In the genomic region with DNA sequence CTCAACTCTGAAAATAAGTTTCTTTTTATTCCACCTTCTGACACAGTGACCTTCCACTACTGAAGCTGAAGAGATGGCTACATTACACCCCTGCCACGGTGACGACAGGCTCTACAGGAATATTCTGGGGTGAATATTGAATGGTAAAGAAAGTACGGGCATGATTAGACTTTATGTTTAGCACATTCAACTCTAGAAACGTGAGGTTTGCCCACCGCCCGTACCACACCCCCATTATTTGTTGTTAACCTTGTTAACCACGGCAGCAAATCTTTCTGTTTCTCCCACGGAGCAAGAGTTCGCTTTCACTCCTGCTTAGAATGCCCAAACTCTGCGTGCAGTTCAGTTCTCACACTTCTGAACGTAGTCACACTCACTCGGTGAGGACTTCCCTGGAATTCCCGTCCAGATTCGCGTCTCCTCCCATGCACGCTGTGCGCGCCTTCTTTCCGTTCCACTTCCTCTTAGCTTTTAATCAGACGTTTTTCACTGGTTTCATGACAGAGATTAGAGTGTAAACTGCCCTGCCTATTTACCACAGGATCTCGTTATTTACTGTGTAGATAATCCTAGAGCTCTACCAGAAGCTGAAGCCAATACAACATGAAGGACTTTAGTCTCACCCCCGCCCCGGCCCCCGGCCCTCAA, we compare ENCODE assay signal across 10 mouse cellular contexts.
DNase-seq lines count a peak whose midpoint lies in the region; ATAC-seq lines count a peak whose summit lies in the region.
"Had no signal": no experiment of that assay in that cellular context is flagged by ENCODE, and none has a peak within 500 bp of the region (broad histone marks: within the 10 kb centered on the region; RNA-seq: fewer than 3 reads in every experiment).

No protein-coding gene starts in this region.

- H3K9ac ChIP-seq in heart, embryonic 11.5 days (ENCODE audit: low read depth, low read length), result peak overlapping the region; percentile 56; the same call in 1 of the 2 replicates
- H3K9ac ChIP-seq: neural tube, embryonic 12.5 days had no signal

- peak overlapping the region; percentile 78 for H3K27ac ChIP-seq in heart, embryonic 11.5 days (ENCODE audit: low read depth, low read length)
- H3K27ac ChIP-seq: neural tube, embryonic 12.5 days had no signal

- no peak for ATAC-seq in heart, embryonic 11.5 days (replicated peaks; ENCODE audit: insufficient number of reproducible peaks, low FRiP score, low TSS enrichment)

- DNase-seq in heart, postnatal 4 days, result no peak
- DNase-seq in ovary, postnatal 36 days (ENCODE audit: low spot score), result peak; percentile 22
- DNase-seq in ovary, postnatal 10 days (ENCODE audit: low spot score), result no peak
- DNase-seq in kidney, postnatal 4 days, result peak; percentile 51 to 67
- peak; percentile 34 for DNase-seq in splenic B cell, adult 2 months (ENCODE audit: low read depth, low spot score)
- no peak for DNase-seq in thymus, postnatal 10 days (ENCODE audit: low spot score in 2 of 2)
- DNase-seq in cerebellum, adult 8-10 months, result no peak
- DNase-seq: adrenal gland, adult 8-10 months had no signal

- no peaks in the 10 kb centered on the region for H3K27me3 ChIP-seq in heart, embryonic 11.5 days (ENCODE audit: control insufficient read depth, insufficient read depth, low read length)
- no peaks in the 10 kb centered on the region for H3K27me3 ChIP-seq in splenic B cell, adult 2 months (ENCODE audit: control insufficient read depth, insufficient read depth, low read length, poor library complexity, severe bottlenecking)
- H3K27me3 ChIP-seq: neural tube, embryonic 12.5 days had no signal

- H3K4me2 ChIP-seq in heart, embryonic 11.5 days, result peak overlapping the region; percentile 40
- H3K4me2 ChIP-seq: neural tube, embryonic 12.5 days had no signal

- no peaks in the 10 kb centered on the region for H3K9me3 ChIP-seq in heart, embryonic 11.5 days (replicated peaks; ENCODE audit: control insufficient read depth, low read length)
- H3K9me3 ChIP-seq: neural tube, embryonic 12.5 days had no signal

- H3K4me3 ChIP-seq in heart, embryonic 11.5 days (ENCODE audit: low read depth, low read length), result no peak overlapping the region
- H3K4me3 ChIP-seq: neural tube, embryonic 12.5 days had no signal

- H3K36me3 ChIP-seq in heart, embryonic 11.5 days (ENCODE audit: control insufficient read depth, insufficient read depth, low read length), result no peaks in the 10 kb centered on the region
- H3K36me3 ChIP-seq in splenic B cell, adult 2 months (ENCODE audit: control insufficient read depth, insufficient read depth, low read length, poor library complexity, severe bottlenecking), result no peaks in the 10 kb centered on the region
- H3K36me3 ChIP-seq: neural tube, embryonic 12.5 days had no signal

- H3K4me1 ChIP-seq in heart, embryonic 11.5 days (ENCODE audit: control insufficient read depth, insufficient read depth, low read length), result peaks cover 25% of the 10 kb centered on the region

- 47% methylated on average over 24 of the region's 24 CpGs for WGBS in heart, embryonic 11.5 days (ENCODE audit: insufficient replicate concordance)

Comparison
In these comparisons a context has a peak if more than half of its experiments do, and no peak if none do; other contexts are left out.
1. DNase-seq: peak in ovary, postnatal 36 days (single experiment), kidney, postnatal 4 days (2 of 2) and splenic B cell, adult 2 months (single experiment); none in heart, postnatal 4 days (single experiment), ovary, postnatal 10 days (single experiment), thymus, postnatal 10 days (0 of 2) and cerebellum, adult 8-10 months (single experiment).